Mouse (Mus musculus) heart, embryonic 11.5 days (tissue): Measurements from ENCODE around the gene Ints6l. TPM values are rescaled to one million over a fixed set of nuclear protein-coding genes. Genes with fewer than 3 reads are reported as not detected.
A peak's percentile ranks its signal among the peaks of the same experiment; 100 is the strongest.

Experiments
- ATAC-seq: fragments of 200-750 bp; cut with Nextera tagmentation; replicated peaks from 2 replicates; pipeline ENCODE4 v1.8.0; 2017; ENCODE audit warnings: moderate library complexity; ENCODE audit not compliant: insufficient number of reproducible peaks, low FRiP score, low TSS enrichment
- H3K27ac ChIP-seq: fragments of 300-500 bp; sonication (generic); 2 replicates; pipeline ENCODE4 v1.5.1; 2014; ENCODE audit warnings: mild to moderate bottlenecking, low read depth, low read length
- H3K27me3 ChIP-seq: fragments of 300-500 bp; sonication (generic); 2 replicates; pipeline ENCODE4 v1.6.1; 2014; ENCODE audit warnings: mild to moderate bottlenecking, low read length, mixed read lengths; ENCODE audit not compliant: control insufficient read depth, insufficient read depth
- H3K36me3 ChIP-seq: fragments of 300-500 bp; sonication (generic); 2 replicates; pipeline ENCODE4 v1.6.1; 2014; ENCODE audit warnings: mild to moderate bottlenecking, low read length, moderate library complexity, mixed read lengths; ENCODE audit not compliant: control insufficient read depth, insufficient read depth
- H3K4me1 ChIP-seq: fragments of 300-500 bp; sonication (generic); 2 replicates; pipeline ENCODE4 v1.6.1; 2014; ENCODE audit warnings: low read length; ENCODE audit not compliant: control insufficient read depth, insufficient read depth
- H3K4me2 ChIP-seq: fragments of 300-500 bp; sonication (generic); 2 replicates; pipeline ENCODE4 v1.6.1; 2014; ENCODE audit warnings: mild to moderate bottlenecking, moderate library complexity
- H3K4me3 ChIP-seq: fragments of 300-500 bp; sonication (generic); 2 replicates; pipeline ENCODE4 v1.5.1; 2014; ENCODE audit warnings: low read depth, low read length
- H3K9ac ChIP-seq: fragments of 300-500 bp; sonication (generic); 2 replicates; pipeline ENCODE4 v1.6.1; 2014; ENCODE audit warnings: mild to moderate bottlenecking, low read depth, low read length, moderate library complexity
- H3K9me3 ChIP-seq: fragments of 300-500 bp; sonication (generic); replicated peaks from 2 replicates; pipeline ENCODE4 v1.6.1; 2016; ENCODE audit warnings: low read length; ENCODE audit not compliant: control insufficient read depth
- WGBS: fragments of 180-500 bp; shearing (Covaris S2); extraction: QIAGEN DNeasy Blood & Tissue Kit; methylation state at CpG from one replicate; pipeline ENCODE4 v1.1.7; 2014; ENCODE audit not compliant: insufficient replicate concordance; 5-methylcytosine and 5-hydroxymethylcytosine counted together
- polyA plus RNA-seq: library from polyadenylated mRNA; unstranded; fragments of >200 nt; fragmentation: Nextera tagmentation; extraction: Ambion mirVana; gene quantifications from 2 replicates; pipeline ENCODE4 v1.2.1, GENCODE M21; 2014

Ints6l gene
- polyA plus RNA-seq: 20.0 and 21.2 TPM in 2 replicates

DNA sequence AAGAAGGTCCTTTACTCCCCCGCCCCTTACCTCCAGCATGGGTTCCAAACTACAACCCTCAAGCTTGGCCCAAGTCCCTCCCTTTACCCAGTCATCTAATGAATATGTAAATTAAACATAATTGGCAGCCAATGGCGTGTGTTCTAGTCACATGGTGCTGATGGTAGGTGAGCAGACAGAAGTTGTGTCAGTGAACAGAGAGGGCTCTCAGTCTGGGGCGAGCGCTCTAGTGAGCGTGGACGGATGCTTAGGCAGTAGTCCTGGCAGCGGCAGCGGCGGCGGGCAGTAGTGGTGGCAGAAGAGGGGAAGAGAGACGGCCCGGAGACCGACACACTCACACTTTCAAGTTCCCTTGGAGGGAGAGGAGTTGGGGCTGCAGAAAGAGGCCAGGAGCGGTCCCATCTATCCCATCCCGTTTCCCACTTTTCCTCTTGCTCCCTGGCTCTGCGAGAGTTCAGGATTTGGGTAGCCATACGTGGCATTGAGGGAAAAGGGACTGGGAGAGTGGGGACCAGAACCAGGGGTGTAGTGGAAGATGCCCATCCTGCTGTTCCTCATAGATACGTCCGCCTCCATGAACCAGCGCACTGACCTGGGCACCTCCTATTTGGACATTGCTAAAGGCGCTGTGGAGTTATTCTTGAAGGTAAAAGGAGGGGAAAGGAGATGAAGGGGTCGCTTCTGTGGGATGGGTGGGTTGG, at the start of gene Ints6l:
Ints6l (plus strand) TSS at position 187 of the 701 bp plus-strand sequence.
- Histone ChIP-seq H3K36me3 (no peaks in the 10 kb centered on the region), H3K9me3 (no peaks in the 10 kb centered on the region), H3K4me2 (peak within 1 kb of the TSS; percentile 71), H3K27ac (peak within 1 kb of the TSS; percentile 95), H3K27me3 (no peaks in the 10 kb centered on the region), H3K4me1 (no peaks in the 10 kb centered on the region), H3K4me3 (peak within 1 kb of the TSS; percentile 62), H3K9ac (peak within 1 kb of the TSS; percentile 84)
- peak; percentile 90 for ATAC-seq
- WGBS: 15% methylated on average over 22 of the region's 22 CpGs

GRCm38 (mm10) chrX:56405482-56405881, 49.2 kb upstream of the Ints6l start:
- no peaks in the 10 kb centered on the region for H3K9me3 ChIP-seq
- H3K36me3 ChIP-seq: no peaks in the 10 kb centered on the region
- ATAC-seq: no peak
- WGBS: 64% methylated on average over 1 of the region's 1 CpGs
- no peaks in the 10 kb centered on the region for H3K4me1 ChIP-seq
- H3K4me2 ChIP-seq: no peak overlapping the region
- H3K4me3 ChIP-seq: no peak overlapping the region
- no peaks in the 10 kb centered on the region for H3K27me3 ChIP-seq
- no peak overlapping the region for H3K9ac ChIP-seq
- H3K27ac ChIP-seq: no peak overlapping the region

- 56% methylated on average over 5 of the region's 5 CpGs for WGBS
- no peak for ATAC-seq
- H3K4me2 ChIP-seq: no peak overlapping the region
- H3K9me3 ChIP-seq: no peaks in the 10 kb centered on the region
- H3K36me3 ChIP-seq: no peaks in the 10 kb centered on the region
- no peak overlapping the region for H3K9ac ChIP-seq
- no peak overlapping the region for H3K4me3 ChIP-seq
- no peak overlapping the region for H3K27ac ChIP-seq
- H3K4me1 ChIP-seq: no peaks in the 10 kb centered on the region
- H3K27me3 ChIP-seq: no peaks in the 10 kb centered on the region
Measured at GRCm38 (mm10) chrX:56406128-56406527, 48.5 kb upstream of the Ints6l start.

DNA sequence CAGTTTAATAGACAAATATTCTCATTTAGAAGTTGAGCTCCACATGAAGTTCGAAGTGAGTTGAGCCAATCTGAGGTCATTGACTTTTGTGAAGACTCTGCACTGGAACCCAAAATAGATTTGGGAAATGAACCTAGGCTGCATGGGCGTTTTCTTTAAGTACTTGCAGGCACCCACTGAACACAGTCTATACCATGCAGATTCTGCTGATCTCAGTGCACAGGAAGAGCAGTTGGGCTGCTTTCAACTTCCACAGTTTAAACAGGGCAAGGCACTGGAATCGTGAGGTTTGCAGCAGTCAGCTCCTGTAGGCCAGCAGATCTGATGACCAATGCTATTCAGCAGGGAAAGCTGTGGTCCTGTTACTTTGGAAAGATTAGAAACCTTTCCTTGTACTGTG, 38.4 kb upstream of the Ints6l start:
- Histone ChIP-seq H3K4me2 (no peak overlapping the region), H3K4me3 (no peak overlapping the region), H3K4me1 (no peaks in the 10 kb centered on the region), H3K27ac (no peak overlapping the region), H3K36me3 (no peaks in the 10 kb centered on the region), H3K9ac (no peak overlapping the region), H3K27me3 (no peaks in the 10 kb centered on the region), H3K9me3 (no peaks in the 10 kb centered on the region)
- no peak for ATAC-seq
- WGBS: 57% methylated on average over 3 of the region's 3 CpGs

DNA sequence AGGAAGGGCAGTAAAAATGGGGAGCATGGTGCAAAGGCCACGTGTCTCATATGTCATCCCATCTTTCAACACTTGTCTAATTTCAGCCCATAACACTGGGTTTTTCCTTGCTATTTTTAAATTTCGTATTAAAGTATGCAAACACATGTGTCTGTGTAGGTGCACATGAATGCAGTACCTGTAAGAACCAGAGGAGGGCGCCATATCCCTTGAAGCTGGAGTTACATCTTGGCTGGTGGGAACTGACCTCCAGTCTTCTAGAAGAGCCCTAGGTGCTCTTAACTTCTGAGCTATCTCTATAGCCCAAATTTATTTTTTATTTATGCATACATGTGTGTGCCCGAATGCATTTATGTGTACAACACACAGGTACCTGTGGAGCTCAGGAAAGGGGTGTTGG, 37.1 kb upstream of the Ints6l start:
- no peak for ATAC-seq
- Histone ChIP-seq H3K27ac (no peak overlapping the region), H3K4me1 (no peaks in the 10 kb centered on the region), H3K27me3 (no peaks in the 10 kb centered on the region), H3K4me2 (no peak overlapping the region), H3K9ac (no peak overlapping the region), H3K4me3 (no peak overlapping the region), H3K36me3 (no peaks in the 10 kb centered on the region), H3K9me3 (no peaks in the 10 kb centered on the region)
- 57% methylated on average over 4 of the region's 4 CpGs for WGBS

DNA sequence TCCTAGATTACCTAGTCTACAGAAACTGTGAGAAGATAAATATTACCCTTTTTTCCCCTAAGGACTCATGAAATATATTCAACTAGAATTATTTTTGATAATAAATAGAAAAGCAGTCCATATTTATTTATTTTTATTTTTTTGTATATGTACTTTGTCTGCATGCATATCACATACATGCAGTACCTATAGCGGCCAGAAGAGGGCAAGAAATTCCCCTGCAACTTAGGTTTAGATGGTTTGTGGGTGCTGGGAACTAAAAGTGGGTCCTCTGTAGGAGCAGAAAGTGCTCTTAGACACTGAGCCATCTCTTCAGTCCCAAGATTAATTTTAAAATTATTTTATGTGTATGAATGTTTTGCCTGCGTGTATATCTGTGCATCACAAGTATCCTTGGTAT, 24.1 kb upstream of the Ints6l start:
- no peak overlapping the region for H3K4me3 ChIP-seq
- H3K9me3 ChIP-seq: no peaks in the 10 kb centered on the region
- H3K27ac ChIP-seq: no peak overlapping the region
- H3K4me1 ChIP-seq: no peaks in the 10 kb centered on the region
- H3K9ac ChIP-seq: no peak overlapping the region
- no peaks in the 10 kb centered on the region for H3K36me3 ChIP-seq
- no peak for ATAC-seq
- H3K4me2 ChIP-seq: no peak overlapping the region
- WGBS: 32% methylated on average over 2 of the region's 2 CpGs
- no peaks in the 10 kb centered on the region for H3K27me3 ChIP-seq

- Histone ChIP-seq H3K4me1 (no peaks in the 10 kb centered on the region), H3K9ac (no peak overlapping the region), H3K27ac (no peak overlapping the region), H3K4me3 (no peak overlapping the region), H3K27me3 (no peaks in the 10 kb centered on the region), H3K4me2 (no peak overlapping the region), H3K9me3 (no peaks in the 10 kb centered on the region), H3K36me3 (no peaks in the 10 kb centered on the region)
- WGBS: 36% methylated on average over 7 of the region's 7 CpGs
- ATAC-seq: no peak
Measured at GRCm38 (mm10) chrX:56435758-56436283, 18.8 kb upstream of the Ints6l start.

DNA sequence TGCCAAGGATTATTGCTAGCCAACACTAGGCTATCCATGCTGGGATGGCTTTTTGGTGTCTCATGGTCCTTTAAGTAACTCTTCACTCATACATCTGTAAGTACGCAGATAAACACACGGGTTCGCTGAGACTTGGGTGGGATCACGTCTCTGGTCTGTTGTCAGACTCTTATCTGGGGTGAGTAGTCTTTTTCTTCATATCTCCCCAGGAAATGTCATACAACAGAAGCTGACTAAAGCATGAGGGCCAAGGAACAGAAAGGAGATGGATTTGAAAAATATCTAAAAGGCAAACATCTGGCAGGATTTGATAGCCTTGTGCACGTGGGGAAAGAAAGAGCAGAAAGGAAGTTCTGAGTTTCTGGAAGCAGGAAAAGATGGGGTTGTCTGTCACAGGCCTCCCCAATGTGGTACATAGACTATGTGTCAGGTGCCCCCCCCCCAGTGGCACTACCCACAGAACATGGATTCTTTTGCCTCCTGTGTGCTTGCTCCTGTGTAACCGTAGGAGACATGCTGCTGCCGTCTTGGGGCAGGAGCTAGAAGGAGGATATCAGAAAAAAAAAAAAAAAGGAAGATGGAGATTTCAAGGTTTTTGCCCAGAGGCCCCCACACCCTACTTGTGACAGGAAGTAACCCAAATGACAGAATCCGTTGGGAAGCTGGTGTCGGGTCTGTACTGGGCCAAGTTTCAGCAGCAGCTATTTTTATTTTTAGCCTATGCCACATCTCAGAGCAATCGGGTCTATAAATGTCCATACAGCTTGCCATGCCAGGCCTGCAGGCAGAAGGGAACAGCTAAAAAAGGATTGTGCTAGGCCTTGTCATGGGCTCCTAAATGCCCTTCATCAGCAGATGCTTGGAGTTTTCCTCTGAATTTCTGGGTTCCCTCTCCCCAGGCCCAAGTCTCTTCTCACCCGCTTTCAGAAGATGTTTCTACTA, 7.9 kb upstream of the Ints6l start:
- no peaks in the 10 kb centered on the region for H3K36me3 ChIP-seq
- no peaks in the 10 kb centered on the region; the same call in 1 of the 2 replicates for H3K4me1 ChIP-seq
- no peak overlapping the region for H3K9ac ChIP-seq
- WGBS: 46% methylated on average over 11 of the region's 11 CpGs
- H3K4me2 ChIP-seq: no peak overlapping the region
- no peaks in the 10 kb centered on the region for H3K9me3 ChIP-seq
- no peaks in the 10 kb centered on the region for H3K27me3 ChIP-seq
- H3K27ac ChIP-seq: peak overlapping the region; percentile 77; the same call in 1 of the 2 replicates
- peak; percentile 65 for ATAC-seq
- H3K4me3 ChIP-seq: no peak overlapping the region
